Mouse (Mus musculus) erythroblast, embryonic 14.5 days (primary cell): Measurements from ENCODE around the gene Alg12. TPM values are rescaled to one million over a fixed set of nuclear protein-coding genes. Genes with fewer than 3 reads are reported as not detected.
"Not testable (repeated sequence)": the region's sequence is repeated elsewhere in the genome, so short reads cannot be mapped to it uniquely, and the experiment has no call there.

Experiments
- H3K27me3 ChIP-seq: 2 replicates; pipeline ENCODE4 v1.6.1; 2012; ENCODE audit warnings: inconsistent platforms; ENCODE audit not compliant: control insufficient read depth
- H3K36me3 ChIP-seq: 2 replicates; pipeline ENCODE4 v1.6.1; 2012; ENCODE audit warnings: mild to moderate bottlenecking, inconsistent platforms; ENCODE audit not compliant: control insufficient read depth
- H3K4me1 ChIP-seq: 2 replicates; pipeline ENCODE4 v1.6.1; 2012; ENCODE audit warnings: inconsistent platforms; ENCODE audit not compliant: control insufficient read depth
- H3K4me3 ChIP-seq: replicated peaks from 2 replicates; pipeline ENCODE3; 2012; ENCODE audit warnings: moderate library complexity, mild to moderate bottlenecking, inconsistent platforms
- H3K9me3 ChIP-seq: 2 replicates; pipeline ENCODE4 v1.6.1; 2012; ENCODE audit warnings: low read length, inconsistent platforms, mixed read lengths; ENCODE audit not compliant: control insufficient read depth
- GATA1 ChIP-seq: IDR thresholded peaks from 2 replicates; pipeline ENCODE4 v1.6.1; 2012; ENCODE audit warnings: low read length, inconsistent platforms, mixed read lengths
- TAL1 ChIP-seq: IDR thresholded peaks from 3 replicates; pipeline ENCODE4 v1.6.1; 2012; ENCODE audit warnings: low read length, inconsistent platforms, mixed read lengths
- polyA plus RNA-seq: library from polyadenylated mRNA; stranded (reverse); fragments of >175 nt; gene quantifications from 2 replicates; pipeline ENCODE4 v1.2.3, GENCODE M21; 2012

Gene Alg12
- polyA plus RNA-seq, 1 experiment, result 0.16 TPM

- Histone ChIP-seq H3K9me3 (no peaks in the 10 kb centered on the region), H3K36me3 (peaks cover 61% of the 10 kb centered on the region), H3K27me3 (no peaks in the 10 kb centered on the region), H3K4me1 (peaks cover 17% of the 10 kb centered on the region), H3K4me3 (no peak overlapping the region)
- no peak for TF ChIP-seq TAL1
- TF ChIP-seq GATA1, result no peak
Observed at GRCm38 (mm10) chr15:88814411-88815047, 4.6 kb downstream of the Alg12 start.

GRCm38 (mm10) chr15:88813873-88814272 lies 5.2 kb downstream of the Alg12 start:
- H3K4me1 ChIP-seq, result peaks cover 15% of the 10 kb centered on the region

GRCm38 (mm10) chr15:88813262-88813661 lies 5.9 kb downstream of the Alg12 start:
- H3K9me3 ChIP-seq, result no peaks in the 10 kb centered on the region
- peaks cover 9% of the 10 kb centered on the region for H3K4me1 ChIP-seq
- TF ChIP-seq TAL1, result no peak
- no peak for TF ChIP-seq GATA1
- H3K36me3 ChIP-seq, result peaks cover 67% of the 10 kb centered on the region
- H3K27me3 ChIP-seq, result no peaks in the 10 kb centered on the region
- no peak overlapping the region for H3K4me3 ChIP-seq

More at GRCm38 (mm10) chr15:88813873-88814272, 5.2 kb downstream of the Alg12 start:
- not testable (repeated sequence) for H3K27me3 ChIP-seq, H3K4me3 ChIP-seq, H3K9me3 ChIP-seq
- H3K36me3 ChIP-seq, result peaks cover 64% of the 10 kb centered on the region

GRCm38 (mm10) chr15:88810369-88810768 lies 8.7 kb downstream of the Alg12 start:
- Histone ChIP-seq H3K36me3 (peaks cover 64% of the 10 kb centered on the region), H3K27me3 (no peaks in the 10 kb centered on the region), H3K4me3 (no peak overlapping the region), H3K4me1 (peaks cover 2% of the 10 kb centered on the region), H3K9me3 (no peaks in the 10 kb centered on the region)
- TF ChIP-seq GATA1, result no peak
- TF ChIP-seq TAL1, result no peak

- TF ChIP-seq TAL1, result no peak
- TF ChIP-seq GATA1, result no peak
- peaks cover 2% of the 10 kb centered on the region for H3K4me1 ChIP-seq
- peaks cover 60% of the 10 kb centered on the region for H3K36me3 ChIP-seq
- no peaks in the 10 kb centered on the region for H3K9me3 ChIP-seq
- no peak overlapping the region for H3K4me3 ChIP-seq
- H3K27me3 ChIP-seq, result no peaks in the 10 kb centered on the region
Observed at GRCm38 (mm10) chr15:88808121-88808520, 11.0 kb downstream of the Alg12 start.

- Histone ChIP-seq H3K27me3 (no peaks in the 10 kb centered on the region), H3K4me3 (no peak overlapping the region), H3K36me3 (peaks cover 29% of the 10 kb centered on the region), H3K9me3 (no peaks in the 10 kb centered on the region), H3K4me1 (peaks cover 3% of the 10 kb centered on the region; the same call in 1 of the 2 replicates)
- no peak for TF ChIP-seq GATA1
- TF ChIP-seq TAL1, result no peak
Observed at GRCm38 (mm10) chr15:88802348-88802747, 16.8 kb downstream of the Alg12 start.

- Histone ChIP-seq H3K4me1 (peaks cover 3% of the 10 kb centered on the region; the same call in 1 of the 2 replicates), H3K9me3 (no peaks in the 10 kb centered on the region), H3K27me3 (no peaks in the 10 kb centered on the region), H3K36me3 (peaks cover 29% of the 10 kb centered on the region), H3K4me3 (no peak overlapping the region)
- TF ChIP-seq TAL1 (no peak), GATA1 (no peak)
Observed at GRCm38 (mm10) chr15:88801903-88802302, 17.2 kb downstream of the Alg12 start.

- H3K9me3 ChIP-seq, result no peaks in the 10 kb centered on the region
- H3K36me3 ChIP-seq, result peaks cover 22% of the 10 kb centered on the region
- no peak overlapping the region for H3K4me3 ChIP-seq
- no peak for TF ChIP-seq TAL1
- no peak for TF ChIP-seq GATA1
- H3K4me1 ChIP-seq, result peaks cover 3% of the 10 kb centered on the region; the same call in 1 of the 2 replicates
- no peaks in the 10 kb centered on the region for H3K27me3 ChIP-seq
Observed at GRCm38 (mm10) chr15:88800921-88801354, 18.2 kb downstream of the Alg12 start.

GRCm38 (mm10) chr15:88799950-88800371 lies 19.2 kb downstream of the Alg12 start:
- H3K4me1 ChIP-seq, result peaks cover 3% of the 10 kb centered on the region; the same call in 1 of the 2 replicates
- H3K27me3 ChIP-seq, result no peaks in the 10 kb centered on the region
- TF ChIP-seq TAL1, result no peak
- TF ChIP-seq GATA1, result no peak
- no peaks in the 10 kb centered on the region for H3K9me3 ChIP-seq
- peaks cover 13% of the 10 kb centered on the region for H3K36me3 ChIP-seq
- H3K4me3 ChIP-seq, result no peak overlapping the region

- H3K9me3 ChIP-seq, H3K27me3 ChIP-seq, H3K36me3 ChIP-seq, H3K4me3 ChIP-seq, H3K4me1 ChIP-seq: not testable (repeated sequence)
Observed at GRCm38 (mm10) chr15:88794729-88795128, 24.4 kb downstream of the Alg12 start.
